Mouse (Mus musculus): ENCODE measurements around the gene Zfhx3. TPM values are rescaled to one million over a fixed set of nuclear protein-coding genes. Genes with fewer than 3 reads are reported as not detected.
A peak's percentile ranks its signal among the peaks of the same experiment; 100 is the strongest.

The Zfhx3 gene
- total RNA-seq, 2 experiments from 2014 or later = 7.2 to 8.3 TPM

- intact Hi-C loops (cut with DNase I) = no loop called here
- no peak for DNase-seq
Observed at GRCm38 (mm10) chr8:108580364-108580763, 637.9 kb downstream of the Zfhx3 start.

- intact Hi-C loops (cut with DNase I) = no loop called here
- DNase-seq = no peak
Observed at GRCm38 (mm10) chr8:108581557-108581956, 639.1 kb downstream of the Zfhx3 start.

GRCm38 (mm10) chr8:108582251-108582650 is 639.8 kb downstream of the Zfhx3 start:
- DNase-seq = no peak
- intact Hi-C loops (cut with DNase I) = no loop called here

GRCm38 (mm10) chr8:108583261-108583660 is 640.8 kb downstream of the Zfhx3 start:
- no peak for DNase-seq
- intact Hi-C loops (cut with DNase I) = no loop called here

- no peak for DNase-seq
- intact Hi-C loops (cut with DNase I) = no loop called here
Observed at GRCm38 (mm10) chr8:108583867-108584661, 641.6 kb downstream of the Zfhx3 start.

GRCm38 (mm10) chr8:108584662-108584978 is 642.2 kb downstream of the Zfhx3 start:
- intact Hi-C loops (cut with DNase I) = no loop called here
- DNase-seq = no peak

GRCm38 (mm10) chr8:108591037-108591436 is 648.6 kb downstream of the Zfhx3 start:
- DNase-seq = no peak
- intact Hi-C loops (cut with DNase I) = no loop called here

- DNase-seq = no peak
- intact Hi-C loops (cut with DNase I) = no loop called here
Observed at GRCm38 (mm10) chr8:108592028-108592724, 649.7 kb downstream of the Zfhx3 start.

GRCm38 (mm10) chr8:108592990-108593589 is 650.6 kb downstream of the Zfhx3 start:
- no peak for DNase-seq
- intact Hi-C loops (cut with DNase I) = no loop called here

GRCm38 (mm10) chr8:108593891-108594290 is 651.4 kb downstream of the Zfhx3 start:
- intact Hi-C loops (cut with DNase I) = no loop called here
- DNase-seq = no peak

GRCm38 (mm10) chr8:108594361-108595060 is 652.1 kb downstream of the Zfhx3 start:
- intact Hi-C loops (cut with DNase I) = no loop called here
- no peak for DNase-seq

GRCm38 (mm10) chr8:108595061-108595419 is 652.6 kb downstream of the Zfhx3 start:
- DNase-seq = no peak
- intact Hi-C loops (cut with DNase I) = no loop called here

GRCm38 (mm10) chr8:108595721-108596495 is 653.5 kb downstream of the Zfhx3 start:
- intact Hi-C loops (cut with DNase I) = no loop called here
- DNase-seq = peak; percentile 26 to 37

GRCm38 (mm10) chr8:108599003-108599402 is 656.6 kb downstream of the Zfhx3 start:
- intact Hi-C loops (cut with DNase I) = no loop called here
- no peak for DNase-seq

GRCm38 (mm10) chr8:108599558-108599957 is 657.1 kb downstream of the Zfhx3 start:
- no peak for DNase-seq
- intact Hi-C loops (cut with DNase I) = no loop called here

- no peak for DNase-seq
- intact Hi-C loops (cut with DNase I) = no loop called here
Observed at GRCm38 (mm10) chr8:108608678-108609077, 666.2 kb downstream of the Zfhx3 start.

- intact Hi-C loops (cut with DNase I) = no loop called here
Observed at GRCm38 (mm10) chr8:108609114-108609513, 666.7 kb downstream of the Zfhx3 start.

GRCm38 (mm10) chr8:108611141-108611674 is 668.8 kb downstream of the Zfhx3 start:
- intact Hi-C loops (cut with DNase I) = no loop called here
- DNase-seq = no peak

More at GRCm38 (mm10) chr8:108609114-108609513, 666.7 kb downstream of the Zfhx3 start:
- no peak for DNase-seq

GRCm38 (mm10) chr8:108611792-108612413 is 669.5 kb downstream of the Zfhx3 start:
- peak; percentile 16 to 31 for DNase-seq
- intact Hi-C loops (cut with DNase I) = no loop called here

- intact Hi-C loops (cut with DNase I) = no loop called here
- no peak for DNase-seq
Observed at GRCm38 (mm10) chr8:108612815-108613214, 670.4 kb downstream of the Zfhx3 start.
